Mouse (Mus musculus): ENCODE data around the gene Stox2.

- TF ChIP-seq CTCF (IDR thresholded peaks at IDR 0.05; ENCODE audit: low read depth, low read length) (no peak), GATA1 (IDR thresholded peaks at IDR 0.05; ENCODE audit: borderline replicate concordance, low read length) (no peak), TAL1 (conservative IDR thresholded peaks at IDR 0.05; ENCODE audit: low read depth, low read length) (no peak), GATA2 (IDR thresholded peaks at IDR 0.05; ENCODE audit: borderline replicate concordance, low read depth, low read length) (no peak), POLR2AphosphoS5 (IDR thresholded peaks at IDR 0.05; ENCODE audit: insufficient replicate concordance, low read depth, low read length) (no peak)
These were observed 263.2 kb downstream of the Stox2 start for GRCm38 (mm10) chr8:47182771-47183558.

Data from G1E (cell line).